Mouse (Mus musculus) stomach, postnatal 0 days (tissue): ENCODE results near the gene Gm4981.

Source experiments
- CTCF ChIP-seq: IDR thresholded peaks from 2 replicates; pipeline ENCODE4 v1.5.1; 2016; ENCODE audit warnings: antibody characterized with exemption, low read depth, mild to moderate bottlenecking, moderate library complexity
- EP300 ChIP-seq: optimal IDR thresholded peaks from 2 replicates; pipeline ENCODE3; 2016; ENCODE audit warnings: antibody characterized with exemption

DNA sequence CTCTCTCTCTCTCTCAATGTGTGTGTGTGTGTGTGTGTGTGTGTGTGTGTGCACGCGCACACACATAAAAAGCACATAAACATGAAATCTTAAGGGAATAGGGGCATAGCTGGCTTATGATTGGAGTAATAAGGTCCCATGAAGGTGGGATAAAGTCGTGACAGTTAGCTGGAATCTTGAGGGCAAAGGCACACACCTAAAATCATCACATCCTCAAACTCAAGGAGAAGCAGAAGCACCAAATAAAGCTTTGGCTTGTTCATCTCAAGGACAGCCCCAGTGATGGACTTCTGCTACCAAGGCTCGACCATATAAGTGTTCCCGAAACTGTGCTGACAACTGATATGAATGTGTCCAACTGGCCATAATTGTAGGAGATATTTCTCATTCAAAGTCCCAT lies 21.6 kb downstream of the Gm4981 start:
- no peak for TF ChIP-seq CTCF
- TF ChIP-seq EP300, result no peak
